Mouse (Mus musculus): Measurements from ENCODE around the gene Atrnl1.

DNA sequence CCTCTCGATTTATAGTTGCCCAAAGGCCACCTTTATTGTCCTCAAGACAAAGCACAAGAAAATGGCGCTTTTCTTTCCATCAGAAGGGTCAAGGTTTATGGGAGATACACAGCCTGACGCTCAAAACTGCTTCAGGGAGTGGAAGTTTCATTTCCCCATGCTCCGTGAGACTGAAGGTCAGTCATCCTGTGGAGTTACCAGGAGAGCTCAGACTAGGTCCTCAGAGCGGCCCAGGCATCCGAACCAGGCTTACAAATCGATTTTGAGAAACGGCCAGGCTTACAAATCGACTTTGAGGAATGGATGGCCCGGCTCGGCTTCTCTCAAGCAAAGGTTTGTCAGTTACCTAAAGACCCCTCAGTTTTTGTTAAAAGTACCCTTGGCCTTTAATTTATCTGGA lies 508.0 kb downstream of the Atrnl1 start:
- TF ChIP-seq POLR2A (IDR thresholded peaks at IDR 0.05; ENCODE audit: insufficient read depth, low read depth, low read length), result no peak
- TF ChIP-seq CTCF (IDR thresholded peaks at IDR 0.05; ENCODE audit: insufficient read depth, low read depth, low read length), result no peak
